Mouse (Mus musculus): ENCODE results near the gene Dennd4b.
A peak's percentile ranks its signal among the peaks of the same experiment; 100 is the strongest.
"Not testable (repeated sequence)": the region's sequence is repeated elsewhere in the genome, so short reads cannot be mapped to it uniquely, and the experiment has no call there.

Gene Dennd4b

GRCm38 (mm10) chr3:90265034-90265931 lies at the start of gene Dennd4b:
Dennd4b (plus strand) TSS chr3:90265185.
- peak; percentile 96 for DNase-seq

GRCm38 (mm10) chr3:90215825-90216380 lies 49.1 kb upstream of the Dennd4b start:
- DNase-seq, result no peak

DNA sequence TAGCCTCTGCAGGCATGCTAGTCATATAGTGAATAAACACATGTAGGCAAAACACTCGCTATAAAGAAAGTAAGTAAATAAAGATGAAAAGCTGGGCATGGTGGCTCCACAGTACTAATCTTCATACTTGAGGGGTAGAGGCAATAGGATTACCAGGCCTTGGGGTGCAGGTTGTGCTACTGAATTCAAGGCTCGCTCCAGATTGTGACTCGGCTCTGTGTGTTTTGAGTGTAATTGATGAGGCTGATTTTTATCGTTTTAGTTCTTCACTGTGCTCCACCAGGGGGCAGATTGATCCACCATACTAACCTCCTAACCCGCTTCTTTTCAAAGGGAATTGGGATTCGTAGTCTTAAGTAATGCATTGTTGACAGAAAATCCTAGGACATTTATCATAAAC lies 44.9 kb upstream of the Dennd4b start:
- peak; percentile 59 to 75 for DNase-seq

- DNase-seq, result peak; percentile 85 to 90
These were observed 44.4 kb upstream of the Dennd4b start for GRCm38 (mm10) chr3:90220531-90220951.

- no peak for DNase-seq
These were observed 43.9 kb upstream of the Dennd4b start for GRCm38 (mm10) chr3:90221123-90221522.

DNA sequence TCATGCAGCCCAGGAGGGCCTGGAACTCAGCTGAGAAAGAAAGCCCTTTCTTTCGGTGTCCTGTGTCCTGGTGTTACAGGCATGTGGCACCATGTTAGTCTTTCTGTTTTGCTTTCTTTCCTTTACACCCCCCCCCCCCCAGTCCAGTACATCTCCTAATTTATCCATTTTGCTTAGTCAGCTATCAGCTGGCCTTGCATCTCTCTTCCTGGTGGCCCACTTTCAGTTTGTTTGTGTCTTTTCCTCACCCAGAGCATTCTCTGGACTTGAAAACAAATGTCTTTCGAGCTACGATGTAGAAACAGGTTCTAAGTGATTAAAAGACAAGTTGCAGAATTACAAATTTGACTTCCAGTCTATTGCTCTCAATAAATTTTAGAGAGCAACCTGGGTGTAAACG lies 42.5 kb upstream of the Dennd4b start:
- no peak for DNase-seq

- DNase-seq, result no peak
These were observed 42.0 kb upstream of the Dennd4b start for GRCm38 (mm10) chr3:90222941-90223340.

DNA sequence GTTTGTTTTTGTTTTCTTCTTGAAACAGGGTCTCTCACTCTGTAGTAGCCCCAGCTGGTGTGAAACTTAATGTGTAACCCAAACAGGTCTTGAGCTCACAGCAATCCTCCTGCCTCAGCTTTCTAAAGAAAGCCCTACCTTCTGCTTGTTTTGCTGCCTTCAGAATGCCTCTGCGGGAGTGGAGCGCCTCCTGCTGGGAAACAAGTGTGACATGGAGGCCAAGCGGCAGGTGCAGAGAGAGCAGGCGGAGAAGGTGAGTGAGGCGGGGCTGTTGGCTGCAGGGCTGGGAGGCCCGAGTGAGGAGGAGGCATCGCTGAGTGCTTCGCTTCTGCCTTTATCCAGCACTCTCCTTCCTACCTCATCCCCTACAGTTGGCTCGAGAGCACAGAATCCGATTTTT lies 40.7 kb upstream of the Dennd4b start:
- no peak for DNase-seq

GRCm38 (mm10) chr3:90231075-90231474 lies 33.9 kb upstream of the Dennd4b start:
- no peak for DNase-seq

- peak; percentile 93 to 96 for DNase-seq
These were observed 33.3 kb upstream of the Dennd4b start, which contains the start of gene Jtb for GRCm38 (mm10) chr3:90231507-90232333. Jtb (plus strand) TSS chr3:90231597.

- no peak for DNase-seq
These were observed 23.7 kb upstream of the Dennd4b start for GRCm38 (mm10) chr3:90241251-90241650.

GRCm38 (mm10) chr3:90241669-90242358 lies 23.2 kb upstream of the Dennd4b start:
- DNase-seq, result no peak

DNA sequence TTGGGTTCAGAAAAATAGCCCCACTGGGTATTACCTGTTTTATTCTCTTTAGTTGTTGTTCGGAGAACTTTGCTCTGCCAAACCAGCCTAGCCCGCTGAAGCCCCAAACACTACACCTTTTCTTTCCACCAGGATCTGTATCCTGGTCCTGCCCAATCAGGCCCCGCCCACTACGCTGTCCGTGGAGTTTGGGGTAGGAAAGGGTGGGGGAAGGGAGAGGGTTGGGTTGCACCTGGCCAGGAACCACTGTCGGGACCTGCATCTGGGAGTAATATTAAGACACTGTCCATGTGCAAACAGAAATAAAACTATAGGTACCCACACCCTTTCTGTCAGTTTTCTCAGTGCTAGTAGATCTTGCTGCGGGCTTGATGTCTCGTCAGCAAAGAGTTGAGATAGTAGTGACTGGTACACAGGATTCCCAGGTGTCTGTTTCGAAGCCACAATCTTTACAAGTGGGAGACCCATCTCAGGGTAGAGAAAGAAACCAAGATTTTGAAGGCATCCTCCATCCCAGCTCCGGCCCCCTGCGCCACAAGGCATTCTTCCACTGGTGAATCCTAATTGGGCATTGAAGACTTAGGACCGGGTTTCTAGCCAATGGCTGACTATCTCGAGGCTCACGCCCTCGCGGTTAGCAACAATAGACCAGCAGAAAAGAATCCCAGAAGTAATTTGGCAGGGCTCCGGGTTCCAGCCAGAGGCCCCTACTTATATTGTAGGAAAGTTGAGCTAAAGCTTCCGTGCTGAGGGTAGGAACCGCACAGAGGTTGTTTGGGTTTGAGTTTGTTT lies 21.8 kb upstream of the Dennd4b start, which contains the start of gene Creb3l4:
Gene Creb3l4 (minus strand): TSS at position 529 of the 792 bp plus-strand sequence.
- peak; percentile 68 to 77 for DNase-seq

- no peak for DNase-seq
These were observed 19.6 kb upstream of the Dennd4b start for GRCm38 (mm10) chr3:90245406-90245805.

- DNase-seq, result no peak
These were observed 17.4 kb upstream of the Dennd4b start for GRCm38 (mm10) chr3:90247630-90247959.

DNA sequence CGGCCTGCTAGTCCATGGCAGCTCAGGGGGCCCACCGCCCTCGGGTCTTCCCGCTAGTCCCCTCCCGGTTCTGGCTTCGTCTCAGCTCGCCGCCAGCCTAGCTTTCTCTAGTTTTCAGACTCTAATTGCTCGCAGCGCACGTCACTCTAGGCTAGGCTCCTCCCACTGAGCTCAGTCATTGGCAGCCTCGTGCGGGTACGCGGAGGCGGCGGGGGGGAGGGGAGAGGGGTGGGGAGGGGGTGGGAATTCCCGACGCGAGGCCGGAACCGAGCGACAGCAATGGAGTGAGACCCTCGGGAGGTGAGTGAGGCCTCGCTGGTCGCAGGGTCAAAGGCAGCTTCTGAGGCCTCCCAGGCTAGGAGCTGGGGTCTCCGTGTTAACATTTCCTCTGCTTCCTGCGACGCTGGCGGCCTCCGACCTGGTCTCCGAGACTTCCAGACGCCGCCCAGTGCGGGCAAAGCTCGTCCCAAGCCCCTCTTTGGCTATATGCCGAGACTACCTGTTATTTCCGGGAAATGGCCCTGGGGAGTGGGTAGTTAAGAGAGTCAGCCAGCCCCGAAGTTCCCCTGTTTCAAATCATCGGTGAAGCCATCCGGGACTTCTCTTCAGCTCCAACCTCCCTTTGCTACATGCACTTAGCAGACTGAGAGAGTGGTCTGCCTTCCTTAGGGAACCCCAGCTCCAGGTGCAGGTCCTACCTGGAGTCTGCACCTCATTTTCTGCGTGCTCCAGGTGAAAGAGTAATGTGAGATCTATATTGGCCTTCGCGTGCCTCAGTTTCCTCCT lies 16.8 kb upstream of the Dennd4b start, which contains the start of gene Slc39a1:
Gene Slc39a1 (plus strand): TSS at position 213 of the 786 bp plus-strand sequence.
- peak; percentile 95 to 97 for DNase-seq

DNA sequence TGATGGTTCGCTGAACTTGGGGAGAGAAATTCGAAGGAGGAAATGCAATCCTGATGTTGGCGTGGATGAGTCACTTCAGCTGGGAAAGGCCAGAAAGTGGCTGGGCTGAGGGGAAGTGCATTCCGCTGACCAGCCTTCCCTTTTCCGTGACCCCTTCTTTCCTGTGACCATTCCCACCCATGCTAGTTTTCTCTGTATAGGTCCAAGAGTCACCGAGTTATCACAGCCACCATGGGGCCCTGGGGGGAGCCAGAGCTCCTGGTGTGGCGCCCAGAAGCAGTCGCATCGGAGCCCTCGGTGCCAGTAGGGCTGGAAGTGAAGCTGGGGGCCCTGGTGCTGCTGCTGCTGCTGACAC lies 16.3 kb upstream of the Dennd4b start:
- DNase-seq, result peak; percentile 47 to 71

DNA sequence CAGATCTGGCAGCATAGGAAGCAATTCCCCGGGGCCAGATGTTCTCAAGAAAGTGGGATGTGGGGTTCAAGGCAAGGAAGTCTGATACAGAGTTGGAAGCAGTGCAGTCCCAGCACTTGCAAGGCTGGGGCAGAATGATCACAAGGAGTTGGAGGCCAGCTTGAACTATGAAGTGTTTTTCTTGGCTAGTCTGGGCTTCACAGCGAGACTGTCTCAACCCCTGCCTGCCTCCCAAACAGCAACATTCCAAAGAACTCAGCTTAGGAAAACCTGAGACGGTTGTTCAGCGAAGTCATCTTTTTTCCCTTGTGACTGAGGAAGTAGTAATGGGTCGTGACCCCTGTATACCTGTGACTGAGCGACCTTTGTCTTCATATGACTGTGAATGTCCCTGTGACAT lies 14.2 kb upstream of the Dennd4b start:
- DNase-seq, result no peak

DNA sequence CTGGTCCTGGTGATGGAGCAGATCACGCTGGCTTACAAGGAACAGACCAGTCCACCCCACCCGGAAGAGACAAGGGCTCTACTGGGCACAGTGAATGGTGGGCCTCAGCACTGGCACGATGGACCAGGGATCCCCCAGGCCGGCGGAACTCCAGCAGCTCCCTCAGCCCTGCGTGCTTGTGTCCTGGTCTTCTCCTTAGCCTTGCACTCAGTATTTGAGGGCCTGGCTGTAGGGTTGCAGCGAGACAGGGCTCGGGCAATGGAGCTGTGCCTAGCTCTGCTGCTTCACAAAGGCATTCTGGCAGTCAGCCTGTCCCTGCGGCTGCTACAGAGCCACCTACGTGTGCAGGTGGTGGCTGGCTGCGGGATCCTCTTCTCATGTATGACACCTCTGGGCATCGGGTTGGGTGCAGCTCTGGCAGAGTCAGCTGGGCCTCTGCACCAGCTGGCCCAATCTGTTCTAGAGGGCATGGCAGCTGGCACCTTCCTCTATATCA lies 13.2 kb upstream of the Dennd4b start:
- not testable (repeated sequence) for DNase-seq

GRCm38 (mm10) chr3:90252659-90253058 lies 12.3 kb upstream of the Dennd4b start:
- DNase-seq, result not testable (repeated sequence)

- DNase-seq, result not testable (repeated sequence)
These were observed 11.8 kb upstream of the Dennd4b start for GRCm38 (mm10) chr3:90253174-90253573.

All from kidney, postnatal 4 days (tissue).